Mouse (Mus musculus): ENCODE measurements around the gene Gm44973. TPM values are rescaled to one million over a fixed set of nuclear protein-coding genes. Genes with fewer than 3 reads are reported as not detected.
"Not testable (repeated sequence)": the region's sequence is repeated elsewhere in the genome, so short reads cannot be mapped to it uniquely, and the experiment has no call there.

Gene Gm44973
- polyA plus RNA-seq, 1 experiment from 2014 or later: 1.3 TPM

GRCm38 (mm10) chr7:5079365-5080009 is 64.2 kb downstream of the Gm44973 start:
- DNase-seq (ENCODE audit: low spot score): not testable (repeated sequence)
- 50% methylated on average over 11 of the region's 13 CpGs for WGBS

GRCm38 (mm10) chr7:5080010-5080751 is 64.9 kb downstream of the Gm44973 start, which contains the start of gene Epn1:
Epn1 (plus strand) TSS chr7:5080235.
- under 1% methylated on average over 76 of the region's 81 CpGs for WGBS
- H3K4me3 ChIP-seq: peak within 1 kb of the TSS; percentile 98
- peaks cover 17% of the 10 kb centered on the region for H3K4me1 ChIP-seq
- peak; percentile 97 for DNase-seq (ENCODE audit: low spot score)
- H3K27ac ChIP-seq (replicated peaks): peak within 1 kb of the TSS; percentile 95
- peaks cover 76% of the 10 kb centered on the region for H3K36me3 ChIP-seq (replicated peaks)
- no peaks in the 10 kb centered on the region for H3K27me3 ChIP-seq (replicated peaks; ENCODE audit: low read depth, poor library complexity, severe bottlenecking)
- H3K9me3 ChIP-seq: no peaks in the 10 kb centered on the region

More at GRCm38 (mm10) chr7:5079365-5080009, 64.2 kb downstream of the Gm44973 start:
- H3K9me3 ChIP-seq; H3K27me3 ChIP-seq (replicated peaks; ENCODE audit: low read depth, poor library complexity, severe bottlenecking): not testable (repeated sequence)
- peak overlapping the region; percentile 98 for H3K4me3 ChIP-seq
- H3K27ac ChIP-seq (replicated peaks): peak overlapping the region; percentile 95
- peaks cover 76% of the 10 kb centered on the region for H3K36me3 ChIP-seq (replicated peaks)
- H3K4me1 ChIP-seq: peaks cover 17% of the 10 kb centered on the region

GRCm38 (mm10) chr7:5080815-5081214 is 65.5 kb downstream of the Gm44973 start:
- peak; percentile 10 for DNase-seq (ENCODE audit: low spot score)
- Histone ChIP-seq H3K27ac (replicated peaks) (peak overlapping the region; percentile 95), H3K27me3 (replicated peaks; ENCODE audit: low read depth, poor library complexity, severe bottlenecking) (no peaks in the 10 kb centered on the region), H3K9me3 (no peaks in the 10 kb centered on the region), H3K4me1 (peaks cover 17% of the 10 kb centered on the region), H3K4me3 (peak overlapping the region; percentile 98), H3K36me3 (replicated peaks) (peaks cover 76% of the 10 kb centered on the region)
- WGBS: 24% methylated on average over 6 of the region's 6 CpGs

GRCm38 (mm10) chr7:5081241-5081640 is 65.9 kb downstream of the Gm44973 start:
- H3K4me1 ChIP-seq: peaks cover 17% of the 10 kb centered on the region
- peak overlapping the region; percentile 98 for H3K4me3 ChIP-seq
- H3K27ac ChIP-seq (replicated peaks): no peak overlapping the region
- H3K27me3 ChIP-seq (replicated peaks; ENCODE audit: low read depth, poor library complexity, severe bottlenecking): no peaks in the 10 kb centered on the region
- peaks cover 77% of the 10 kb centered on the region for H3K36me3 ChIP-seq (replicated peaks)
- no peak for DNase-seq (ENCODE audit: low spot score)
- WGBS: 80% methylated on average over 6 of the region's 6 CpGs
- no peaks in the 10 kb centered on the region for H3K9me3 ChIP-seq

- H3K9me3 ChIP-seq: no peaks in the 10 kb centered on the region
- 93% methylated on average over 2 of the region's 2 CpGs for WGBS
- H3K4me1 ChIP-seq: peaks cover 17% of the 10 kb centered on the region
- no peak for DNase-seq (ENCODE audit: low spot score)
- H3K27me3 ChIP-seq (replicated peaks; ENCODE audit: low read depth, poor library complexity, severe bottlenecking): no peaks in the 10 kb centered on the region
- peak overlapping the region; percentile 98; the same call in 1 of the 2 replicates for H3K4me3 ChIP-seq
- peaks cover 77% of the 10 kb centered on the region for H3K36me3 ChIP-seq (replicated peaks)
- H3K27ac ChIP-seq (replicated peaks): no peak overlapping the region
Observed at GRCm38 (mm10) chr7:5081939-5082338, 66.6 kb downstream of the Gm44973 start.

Other genes with a start within 250 kb of the Gm44973 start
- not detected in 2 replicates for gene Fam71e2, start 244.2 kb upstream of the Gm44973 start, polyA plus RNA-seq (2016; fragmentation: Nextera tagmentation; extraction: Ambion mirVana)
- gene Il11, start 232.6 kb upstream of the Gm44973 start, polyA plus RNA-seq (2016; fragmentation: Nextera tagmentation; extraction: Ambion mirVana): 0.15 and 0.19 TPM in 2 replicates
- gene Tmem190, start 232.6 kb upstream of the Gm44973 start, polyA plus RNA-seq (2016; fragmentation: Nextera tagmentation; extraction: Ambion mirVana): not detected in 2 replicates
- gene Tmem238, start 225.8 kb upstream of the Gm44973 start, polyA plus RNA-seq (2016; fragmentation: Nextera tagmentation; extraction: Ambion mirVana): 4.1 and 4.2 TPM in 2 replicates
- 386 and 403 TPM in 2 replicates for gene Rpl28, start 222.6 kb upstream of the Gm44973 start, polyA plus RNA-seq (2016; fragmentation: Nextera tagmentation; extraction: Ambion mirVana)
- 422 and 438 TPM in 2 replicates for gene Ube2s, start 202.9 kb upstream of the Gm44973 start, polyA plus RNA-seq (2016; fragmentation: Nextera tagmentation; extraction: Ambion mirVana)
- gene Shisa7, start 170.8 kb upstream of the Gm44973 start, polyA plus RNA-seq (2016; fragmentation: Nextera tagmentation; extraction: Ambion mirVana): 0.23 and 0.35 TPM in 2 replicates
- 2.6 and 4.1 TPM in 2 replicates for gene Isoc2b, start 145.2 kb upstream of the Gm44973 start, polyA plus RNA-seq (2016; fragmentation: Nextera tagmentation; extraction: Ambion mirVana)
- 0.68 and 0.86 TPM in 2 replicates for gene Isoc2a, start 138.3 kb upstream of the Gm44973 start, polyA plus RNA-seq (2016; fragmentation: Nextera tagmentation; extraction: Ambion mirVana)
- gene Gm36210, start 109.0 kb upstream of the Gm44973 start, polyA plus RNA-seq (2016; fragmentation: Nextera tagmentation; extraction: Ambion mirVana): 0.22 TPM in 1 of 2 replicates, not detected in the other
- gene Zfp628, start 100.3 kb upstream of the Gm44973 start, polyA plus RNA-seq (2016; fragmentation: Nextera tagmentation; extraction: Ambion mirVana): 4.5 and 4.6 TPM in 2 replicates
- 4.9 and 5.3 TPM in 2 replicates for gene Nat14, start 93.5 kb upstream of the Gm44973 start, polyA plus RNA-seq (2016; fragmentation: Nextera tagmentation; extraction: Ambion mirVana)
- 1.4 and 1.7 TPM in 2 replicates for gene Ssc5d, start 89.7 kb upstream of the Gm44973 start, polyA plus RNA-seq (2016; fragmentation: Nextera tagmentation; extraction: Ambion mirVana)
- 0.09 TPM in 1 of 2 replicates, not detected in the other for gene Sbk2, start 51.1 kb upstream of the Gm44973 start, polyA plus RNA-seq (2016; fragmentation: Nextera tagmentation; extraction: Ambion mirVana)
- gene Sbk3, start 44.3 kb upstream of the Gm44973 start, polyA plus RNA-seq (2016; fragmentation: Nextera tagmentation; extraction: Ambion mirVana): 0.05 TPM in 1 of 2 replicates, not detected in the other
- 24.8 and 29.3 TPM in 2 replicates for gene Zfp579, start 19.3 kb upstream of the Gm44973 start, polyA plus RNA-seq (2016; fragmentation: Nextera tagmentation; extraction: Ambion mirVana)
- gene Zfp524, start 1.1 kb upstream of the Gm44973 start, polyA plus RNA-seq (2016; fragmentation: Nextera tagmentation; extraction: Ambion mirVana): 7.8 and 8.0 TPM in 2 replicates
- gene Fiz1, start 799 bp upstream of the Gm44973 start, polyA plus RNA-seq (2016; fragmentation: Nextera tagmentation; extraction: Ambion mirVana): 55.6 and 56.5 TPM in 2 replicates
- 6.1 and 6.6 TPM in 2 replicates for gene Zfp865, start 4.9 kb downstream of the Gm44973 start, polyA plus RNA-seq (2016; fragmentation: Nextera tagmentation; extraction: Ambion mirVana)
- 7.9 and 8.0 TPM in 2 replicates for gene Ccdc106, start 5.1 kb downstream of the Gm44973 start, polyA plus RNA-seq (2016; fragmentation: Nextera tagmentation; extraction: Ambion mirVana)
- not detected in 2 replicates for gene 4632433K11Rik, start 18.6 kb downstream of the Gm44973 start, polyA plus RNA-seq (2016; fragmentation: Nextera tagmentation; extraction: Ambion mirVana)
- 2.7 and 2.8 TPM in 2 replicates for gene Zfp784, start 22.9 kb downstream of the Gm44973 start, polyA plus RNA-seq (2016; fragmentation: Nextera tagmentation; extraction: Ambion mirVana)
- gene Zfp580, start 36.0 kb downstream of the Gm44973 start, polyA plus RNA-seq (2016; fragmentation: Nextera tagmentation; extraction: Ambion mirVana): 29.8 and 33.9 TPM in 2 replicates
- 182 and 189 TPM in 2 replicates for gene U2af2, start 46.6 kb downstream of the Gm44973 start, polyA plus RNA-seq (2016; fragmentation: Nextera tagmentation; extraction: Ambion mirVana)
- gene Epn1, start 64.7 kb downstream of the Gm44973 start, polyA plus RNA-seq (2016; fragmentation: Nextera tagmentation; extraction: Ambion mirVana): 56.7 and 58.8 TPM in 2 replicates
- gene Rfpl4, start 101.5 kb downstream of the Gm44973 start, polyA plus RNA-seq (2016; fragmentation: Nextera tagmentation; extraction: Ambion mirVana): not detected in 2 replicates
- gene Rasl2-9, start 110.5 kb downstream of the Gm44973 start, polyA plus RNA-seq (2016; fragmentation: Nextera tagmentation; extraction: Ambion mirVana): 0.20 TPM in 2 replicates
- gene Vmn1r55, start 134.2 kb downstream of the Gm44973 start, polyA plus RNA-seq (2016; fragmentation: Nextera tagmentation; extraction: Ambion mirVana): 0.01 TPM in 1 of 2 replicates, not detected in the other
- gene Vmn1r56, start 181.3 kb downstream of the Gm44973 start, polyA plus RNA-seq (2016; fragmentation: Nextera tagmentation; extraction: Ambion mirVana): not detected in 2 replicates
- gene Vmn1r57, start 203.0 kb downstream of the Gm44973 start, polyA plus RNA-seq (2016; fragmentation: Nextera tagmentation; extraction: Ambion mirVana): not detected in 2 replicates